Mouse (Mus musculus) heart, embryonic 14.5 days (tissue): Measurements from ENCODE around the gene Tom1l2. TPM values are rescaled to one million over a fixed set of nuclear protein-coding genes. Genes with fewer than 3 reads are reported as not detected.

Experiments
- ATAC-seq: fragments of 200-750 bp; cut with Nextera tagmentation; 2 replicates; pipeline ENCODE4 v1.8.0; 2017; ENCODE audit warnings: low read depth, moderate TSS enrichment; ENCODE audit not compliant: insufficient number of reproducible peaks, insufficient read depth, low FRiP score
- H3K27ac ChIP-seq, 2 experiments: fragments of 200-500 bp in 1 of 2; fragments of 300-500 bp in 1 of 2; sonication (generic) in 1 of 2; replicated peaks in 1 of 2; 2 replicates each; pipeline ENCODE4 v1.5.1; 2012 to 2014; ENCODE audit warnings: low read depth in 2 of 2, low read length in 2 of 2, control low read depth in 1 of 2, mild to moderate bottlenecking in 1 of 2, mixed read lengths in 1 of 2; ENCODE audit not compliant: control insufficient read depth in 1 of 2, insufficient read depth in 1 of 2
- H3K27me3 ChIP-seq: fragments of 300-500 bp; sonication (generic); 2 replicates; pipeline ENCODE4 v1.6.1; 2014; ENCODE audit warnings: mild to moderate bottlenecking, low read length, control low read depth; ENCODE audit not compliant: control insufficient read depth, insufficient read depth
- H3K36me3 ChIP-seq: fragments of 300-500 bp; sonication (generic); 2 replicates; pipeline ENCODE4 v1.6.1; 2014; ENCODE audit warnings: mild to moderate bottlenecking, control low read depth, low read length, mixed read lengths; ENCODE audit not compliant: control insufficient read depth, insufficient read depth
- H3K4me1 ChIP-seq, 2 experiments: fragments of 200-500 bp in 1 of 2; fragments of 300-500 bp in 1 of 2; sonication (generic) in 1 of 2; 2 replicates each; pipeline ENCODE4 v1.6.1; 2012 to 2014; ENCODE audit warnings: low read length in 2 of 2, control low read depth in 1 of 2, mixed read lengths in 1 of 2; ENCODE audit not compliant: control insufficient read depth in 2 of 2, insufficient read depth in 2 of 2
- H3K4me2 ChIP-seq: fragments of 300-500 bp; sonication (generic); 2 replicates; pipeline ENCODE4 v1.6.1; 2014; ENCODE audit warnings: mild to moderate bottlenecking, low read length
- H3K4me3 ChIP-seq, 2 experiments: fragments of 200-500 bp in 1 of 2; fragments of 300-500 bp in 1 of 2; sonication (generic) in 1 of 2; 2 replicates each; pipeline ENCODE4 v1.5.1; 2012 to 2014; ENCODE audit warnings: low read length in 2 of 2, mild to moderate bottlenecking in 2 of 2, control low read depth in 1 of 2, low read depth in 1 of 2, moderate library complexity in 1 of 2; ENCODE audit not compliant: control insufficient read depth in 1 of 2, insufficient read depth in 1 of 2
- H3K9ac ChIP-seq: fragments of 300-500 bp; sonication (generic); 2 replicates; pipeline ENCODE4 v1.6.1; 2014; ENCODE audit warnings: mild to moderate bottlenecking, low read length
- H3K9me3 ChIP-seq: fragments of 300-500 bp; sonication (generic); 2 replicates; pipeline ENCODE4 v1.6.1; 2016; ENCODE audit warnings: low read length, control low read depth; ENCODE audit not compliant: control insufficient read depth
- WGBS: fragments of 180-500 bp; shearing (Covaris S2); extraction: QIAGEN DNeasy Blood & Tissue Kit; methylation state at CpG from one replicate; pipeline ENCODE4 v1.1.7; 2014; 5-methylcytosine and 5-hydroxymethylcytosine counted together
- polyA plus RNA-seq: library from polyadenylated mRNA; unstranded; fragments of >200 nt; fragmentation: Nextera tagmentation; extraction: Ambion mirVana; gene quantifications from 2 replicates; pipeline ENCODE4 v1.2.1, GENCODE M21; 2014

The Tom1l2 gene
- polyA plus RNA-seq, 1 experiment from 2014 or later: 25.7 TPM

DNA sequence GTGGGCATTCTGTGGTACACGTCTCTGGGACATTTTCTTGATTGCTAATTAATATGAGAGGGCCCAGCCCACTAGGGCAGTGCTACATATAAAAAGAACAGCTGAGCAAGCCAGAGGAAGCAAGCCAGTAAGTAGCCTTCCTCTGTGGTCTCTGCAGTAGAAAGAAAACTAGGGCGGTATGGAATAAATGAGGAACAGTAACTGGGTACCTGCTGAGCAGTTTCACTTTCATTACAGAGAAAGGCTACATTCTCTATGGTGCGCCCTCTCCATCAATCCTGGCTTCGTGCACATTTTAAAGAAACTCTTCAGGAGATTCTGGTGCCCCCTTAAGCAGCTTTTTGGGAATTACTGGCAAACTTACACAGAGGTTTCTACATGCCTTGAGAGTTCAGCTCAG lies 47.1 kb downstream of the Tom1l2 start:
- no peak overlapping the region for H3K27ac ChIP-seq
- 71% methylated on average over 4 of the region's 4 CpGs for WGBS
- ATAC-seq: no peak
- no peaks in the 10 kb centered on the region for H3K36me3 ChIP-seq
- no peak overlapping the region for H3K4me2 ChIP-seq
- no peak overlapping the region for H3K9ac ChIP-seq
- H3K9me3 ChIP-seq: no peaks in the 10 kb centered on the region
- peaks cover 12 to 42% of the 10 kb centered on the region in 2 experiments for H3K4me1 ChIP-seq
- no peak overlapping the region for H3K4me3 ChIP-seq
- H3K27me3 ChIP-seq: no peaks in the 10 kb centered on the region

DNA sequence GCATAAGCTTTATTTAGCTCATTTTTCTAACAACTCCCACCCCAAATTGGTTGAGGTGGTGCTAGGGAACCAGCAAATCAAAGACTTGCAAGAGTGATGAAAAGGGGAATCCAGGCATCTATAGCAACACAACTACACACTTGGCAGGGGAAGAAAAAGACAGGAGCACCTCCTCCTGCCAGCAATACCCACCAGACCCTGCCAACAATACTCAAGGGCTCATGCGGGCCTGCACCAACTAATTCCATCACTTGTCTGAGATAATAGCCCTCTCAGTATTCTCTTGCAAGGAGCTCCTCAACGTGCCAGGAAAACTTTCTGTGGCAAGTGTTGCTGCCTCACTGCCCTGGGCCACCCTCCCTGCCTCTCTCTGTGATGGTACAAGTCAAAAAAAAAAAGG lies 49.2 kb downstream of the Tom1l2 start:
- H3K4me2 ChIP-seq: no peak overlapping the region
- ATAC-seq: no peak
- no peak overlapping the region for H3K9ac ChIP-seq
- peaks cover 12 to 36% of the 10 kb centered on the region in 2 experiments for H3K4me1 ChIP-seq
- 44% methylated on average over 2 of the region's 2 CpGs for WGBS
- H3K36me3 ChIP-seq: no peaks in the 10 kb centered on the region
- no peaks in the 10 kb centered on the region for H3K27me3 ChIP-seq
- H3K9me3 ChIP-seq: no peaks in the 10 kb centered on the region
- H3K4me3 ChIP-seq: no peak overlapping the region
- no peak overlapping the region for H3K27ac ChIP-seq

DNA sequence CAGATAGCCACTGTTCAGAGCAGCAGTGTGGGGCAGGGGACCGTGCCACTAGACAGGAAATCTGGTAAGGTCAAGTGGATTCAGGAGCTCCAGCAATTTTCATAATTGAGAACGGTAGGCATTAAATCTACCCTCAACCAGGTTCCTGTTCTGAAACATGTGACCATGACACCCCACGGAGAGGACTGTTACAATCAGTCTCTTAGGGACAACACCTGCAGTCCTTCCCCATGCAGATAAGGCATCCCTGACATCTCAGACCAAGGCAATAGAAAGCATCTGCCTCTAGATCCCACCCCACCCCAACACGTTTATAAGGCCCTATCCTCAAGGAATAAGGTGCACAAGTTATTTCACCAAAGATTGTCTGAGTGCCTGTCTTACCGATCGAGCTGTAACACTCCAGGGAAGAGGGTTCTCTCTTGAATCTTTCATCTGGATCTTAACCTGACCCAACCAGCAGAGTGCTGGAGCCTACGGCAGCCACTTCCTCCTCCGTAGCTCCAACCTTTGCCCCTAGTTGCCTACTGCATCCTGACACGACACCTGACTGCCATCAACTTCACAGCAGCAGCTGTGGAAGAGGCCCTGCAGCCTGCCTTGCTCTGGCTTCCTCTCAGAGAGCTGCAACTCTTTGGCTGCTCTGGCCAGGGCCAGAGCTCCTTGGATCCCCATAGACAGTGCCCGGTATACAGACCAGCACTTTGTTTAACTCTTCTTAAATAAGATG lies 50.2 kb downstream of the Tom1l2 start:
- peak overlapping the region in 1 of 2 experiments; percentile 64; a peak in 2 of 4 replicates for H3K27ac ChIP-seq
- H3K4me2 ChIP-seq: no peak overlapping the region
- ATAC-seq: no peak
- H3K36me3 ChIP-seq: no peaks in the 10 kb centered on the region
- H3K9me3 ChIP-seq: no peaks in the 10 kb centered on the region
- H3K4me3 ChIP-seq: no peak overlapping the region
- no peaks in the 10 kb centered on the region for H3K27me3 ChIP-seq
- no peak overlapping the region for H3K9ac ChIP-seq
- 59% methylated on average over 10 of the region's 10 CpGs for WGBS
- peaks cover 8 to 26% of the 10 kb centered on the region in 2 experiments for H3K4me1 ChIP-seq

DNA sequence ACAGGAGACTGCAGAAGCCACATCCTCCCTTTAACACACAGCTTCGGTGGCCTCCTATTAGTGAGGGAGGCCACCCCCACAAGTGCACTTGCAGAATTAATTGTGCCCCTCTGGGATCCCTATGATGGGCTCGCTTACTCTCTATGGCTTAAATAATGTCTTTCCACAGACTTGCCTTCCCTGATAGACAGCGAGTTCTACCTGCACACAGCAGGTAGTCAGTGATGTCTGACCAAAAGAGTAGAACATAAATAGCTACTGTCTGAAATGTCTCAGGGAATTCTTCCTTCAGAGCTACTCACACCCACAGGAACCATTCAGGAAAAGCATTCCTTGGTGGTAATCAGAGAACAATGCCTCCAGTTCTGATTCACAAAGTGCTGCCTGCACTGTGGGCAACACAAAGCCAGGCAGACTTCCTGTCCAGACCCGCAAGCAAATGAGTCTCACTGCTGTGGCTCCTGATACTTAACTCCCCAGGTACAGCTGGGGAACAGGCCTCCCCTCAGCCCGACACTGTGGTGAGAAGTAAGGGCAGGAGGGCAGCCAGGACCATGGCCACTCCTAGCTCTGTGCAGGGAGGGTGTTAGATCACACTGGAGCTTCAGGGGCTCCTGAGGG lies 51.0 kb downstream of the Tom1l2 start:
- no peaks in the 10 kb centered on the region for H3K36me3 ChIP-seq
- peaks cover 8 to 24% of the 10 kb centered on the region in 2 experiments for H3K4me1 ChIP-seq
- H3K27ac ChIP-seq: peak overlapping the region; percentile 53 to 64
- ATAC-seq: no peak
- H3K4me2 ChIP-seq: no peak overlapping the region
- no peaks in the 10 kb centered on the region for H3K27me3 ChIP-seq
- no peaks in the 10 kb centered on the region for H3K9me3 ChIP-seq
- no peak overlapping the region for H3K4me3 ChIP-seq
- no peak overlapping the region for H3K9ac ChIP-seq
- 56% methylated on average over 5 of the region's 5 CpGs for WGBS

DNA sequence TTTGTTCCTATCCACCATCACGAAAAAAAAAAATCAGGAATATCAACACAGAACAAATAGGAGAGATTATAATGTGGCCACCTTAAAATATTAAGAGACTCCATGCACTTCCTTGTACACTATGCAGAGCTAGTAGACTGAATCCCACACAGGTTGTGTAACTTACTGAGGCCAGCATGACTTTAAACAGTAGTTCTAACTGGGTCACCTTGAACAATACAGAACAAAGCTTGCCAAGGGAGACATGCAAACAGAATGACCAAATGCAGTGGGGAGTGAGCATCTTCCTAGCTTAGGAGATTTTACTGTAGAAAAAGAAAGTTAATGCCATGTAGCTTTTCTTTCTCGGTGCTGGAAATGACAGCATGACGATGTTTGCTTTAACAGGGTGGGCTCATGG lies 52.4 kb downstream of the Tom1l2 start:
- Histone ChIP-seq H3K27ac (peak overlapping the region; percentile 31 to 33; a peak in 1 of 4 replicates), H3K27me3 (no peaks in the 10 kb centered on the region), H3K4me1 (peaks cover 8 to 24% of the 10 kb centered on the region in 2 experiments), H3K9me3 (no peaks in the 10 kb centered on the region), H3K9ac (no peak overlapping the region), H3K4me2 (no peak overlapping the region), H3K4me3 (no peak overlapping the region), H3K36me3 (no peaks in the 10 kb centered on the region)
- WGBS: 79% methylated on average over 3 of the region's 3 CpGs
- no peak for ATAC-seq

DNA sequence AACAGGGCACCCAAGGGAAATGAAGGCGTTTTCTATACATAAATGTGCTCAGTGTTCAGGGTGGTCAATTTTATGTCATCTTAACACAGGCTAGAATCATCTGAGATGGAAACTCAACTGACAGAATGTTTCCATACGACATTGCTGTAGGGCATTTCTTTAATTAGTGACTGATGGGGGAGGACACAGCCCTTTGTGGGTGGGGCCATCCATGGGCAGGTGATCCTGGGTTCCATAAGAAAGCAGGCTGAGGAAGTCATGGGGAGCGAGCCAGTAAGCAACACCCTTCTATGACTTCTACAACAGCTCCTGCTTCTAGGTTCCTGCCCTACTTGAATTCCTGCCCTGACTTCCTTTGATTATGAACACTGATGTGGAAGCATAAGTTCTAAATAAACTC lies 54.9 kb downstream of the Tom1l2 start:
- no peak overlapping the region for H3K9ac ChIP-seq
- no peak overlapping the region for H3K27ac ChIP-seq
- no peaks in the 10 kb centered on the region for H3K36me3 ChIP-seq
- H3K4me3 ChIP-seq: no peak overlapping the region
- H3K9me3 ChIP-seq: no peaks in the 10 kb centered on the region
- 75% methylated on average over 3 of the region's 3 CpGs for WGBS
- no peak for ATAC-seq
- H3K4me1 ChIP-seq: peaks cover 8 to 24% of the 10 kb centered on the region in 2 experiments
- H3K4me2 ChIP-seq: no peak overlapping the region
- no peaks in the 10 kb centered on the region for H3K27me3 ChIP-seq

DNA sequence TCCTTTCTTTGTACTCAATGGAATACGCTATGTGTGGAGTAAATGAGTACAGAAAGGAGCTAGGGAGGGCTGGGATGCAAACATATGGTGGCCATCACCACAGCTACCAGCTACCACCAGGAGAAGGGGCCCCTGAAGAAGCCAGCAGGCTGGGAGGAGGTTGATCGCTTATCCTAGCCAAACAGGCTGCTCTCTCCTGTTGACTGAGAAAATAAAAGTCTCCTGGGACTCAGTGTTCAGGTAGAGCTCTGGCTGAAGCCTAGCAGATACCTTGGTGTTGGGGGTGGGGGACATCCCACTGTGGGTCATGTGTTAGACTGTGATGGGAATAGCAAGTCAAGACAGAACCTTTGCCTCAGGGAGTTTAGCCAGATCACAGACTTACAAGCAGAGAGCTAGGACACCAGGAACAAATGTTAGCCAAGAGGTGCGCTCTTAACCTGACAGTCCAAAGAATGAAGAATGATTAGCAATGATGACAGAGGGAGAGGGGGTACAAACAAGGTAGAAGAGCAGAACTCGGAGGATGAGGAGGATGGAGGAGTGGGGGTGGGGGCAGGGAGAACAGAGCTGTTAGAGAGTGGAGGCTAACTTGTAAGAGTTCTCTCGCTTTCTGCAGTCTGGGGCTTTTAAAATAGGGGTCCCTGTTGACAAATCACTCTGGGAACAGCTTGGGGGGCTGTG lies 57.9 kb downstream of the Tom1l2 start:
- H3K27ac ChIP-seq: no peak overlapping the region
- WGBS: 55% methylated on average over 5 of the region's 5 CpGs

More for the DNA sequence above, 57.9 kb downstream of the Tom1l2 start:
- H3K9me3 ChIP-seq: no peaks in the 10 kb centered on the region
- H3K27me3 ChIP-seq: no peaks in the 10 kb centered on the region
- no peak overlapping the region for H3K4me3 ChIP-seq
- no peak for ATAC-seq
- no peak overlapping the region for H3K9ac ChIP-seq
- H3K4me1 ChIP-seq: peaks cover 3 to 10% of the 10 kb centered on the region in 2 experiments; a peak in 3 of 4 replicates
- no peaks in the 10 kb centered on the region for H3K36me3 ChIP-seq
- no peak overlapping the region for H3K4me2 ChIP-seq
